Mouse (Mus musculus): ENCODE measurements at regions not wholly inside any gene's neighbourhood (a gene's known extent, or its start where the extent isn't known, plus 50 kb on each side); places are given as distances from the start of the nearest gene placed in this dataset.

GRCm38 (mm10) chr13:42507535-42507934 lies 172.9 kb upstream of the Phactr1 start:
- DNase-seq (ENCODE audit: low spot score in 2 of 2), result no peak

- no peak for DNase-seq (ENCODE audit: low spot score in 2 of 2)
Measured at GRCm38 (mm10) chr13:42518686-42519085, 161.7 kb upstream of the Phactr1 start.

GRCm38 (mm10) chr13:42522553-42522952 lies 157.9 kb upstream of the Phactr1 start:
- no peak for DNase-seq (ENCODE audit: low spot score in 2 of 2)

DNA sequence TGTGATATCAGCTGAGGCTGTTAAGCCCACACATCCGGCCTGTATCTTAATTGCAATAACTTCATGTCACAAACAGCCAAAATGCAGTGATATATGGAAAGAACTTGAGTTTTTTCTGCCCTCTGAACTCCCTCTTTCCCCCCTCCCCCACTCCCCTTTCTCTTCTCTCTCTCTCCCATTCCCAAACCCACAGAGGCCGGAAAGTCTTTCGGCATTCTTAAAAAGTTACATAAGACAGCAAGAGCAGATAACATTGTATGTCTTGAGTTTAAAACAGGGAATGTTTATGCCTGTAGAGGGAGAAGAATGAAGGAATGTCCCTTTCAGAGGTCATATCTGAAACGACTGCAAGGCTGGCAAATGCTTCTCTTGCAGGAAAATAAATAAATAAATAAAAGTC lies 154.3 kb upstream of the Phactr1 start:
- no peak for DNase-seq (ENCODE audit: low spot score in 2 of 2)

GRCm38 (mm10) chr13:42526966-42527365 lies 153.5 kb upstream of the Phactr1 start:
- DNase-seq (ENCODE audit: low spot score in 2 of 2), result peak; percentile 23 to 26

DNA sequence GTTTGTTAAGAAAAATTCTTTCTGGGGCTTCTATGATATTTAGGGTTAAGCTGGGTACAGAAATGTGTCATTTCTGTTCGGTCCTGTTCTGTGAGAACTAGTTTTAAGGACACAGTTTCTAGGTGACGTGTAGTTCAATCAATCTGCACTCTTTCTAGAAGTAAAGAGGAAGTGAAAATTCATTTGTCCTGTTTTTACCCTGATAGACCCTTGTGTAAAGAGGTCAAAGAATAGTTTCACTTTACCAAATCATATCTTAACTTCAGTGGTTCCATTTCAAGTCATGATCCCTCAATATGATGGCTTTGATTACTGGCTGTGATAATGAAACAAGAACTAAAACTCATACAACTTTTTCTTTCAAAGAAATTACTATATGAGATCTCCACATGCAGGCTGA lies 152.3 kb upstream of the Phactr1 start:
- DNase-seq (ENCODE audit: low spot score in 2 of 2), result no peak

DNA sequence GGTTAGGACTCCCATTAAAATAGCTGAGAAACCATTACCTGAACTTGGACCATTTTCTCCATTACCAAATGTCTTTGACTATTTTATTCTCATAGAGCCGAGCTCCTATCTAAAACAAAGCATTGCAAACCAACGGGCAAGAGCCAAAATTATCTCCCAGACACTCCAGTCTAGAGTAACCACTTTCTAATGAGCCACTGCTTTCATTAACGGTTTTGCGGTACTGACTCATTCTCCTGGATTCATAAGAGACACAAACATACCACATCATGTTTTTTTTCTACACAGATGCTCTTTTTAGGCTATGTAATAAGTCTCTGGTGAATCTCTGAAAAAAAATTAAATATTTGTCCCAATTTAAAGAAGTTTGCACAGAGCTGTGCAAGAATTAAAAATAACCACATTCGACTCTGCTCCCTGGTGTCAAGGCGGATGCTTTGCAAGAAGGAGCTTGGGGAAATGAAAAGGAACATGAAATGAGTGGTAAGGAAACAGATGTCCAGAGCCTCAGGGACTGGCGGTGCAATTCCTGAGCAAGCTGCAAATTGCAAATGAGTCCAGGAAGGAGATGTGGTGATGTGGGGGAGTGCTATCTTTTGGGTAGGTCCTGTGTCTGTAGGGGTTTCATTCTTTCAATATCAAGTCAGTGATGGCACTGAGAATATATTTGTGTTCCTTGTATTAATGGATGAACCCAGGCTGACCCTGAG lies 143.8 kb upstream of the Phactr1 start:
- peak; percentile 28 to 39 for DNase-seq (ENCODE audit: low spot score in 2 of 2)

DNA sequence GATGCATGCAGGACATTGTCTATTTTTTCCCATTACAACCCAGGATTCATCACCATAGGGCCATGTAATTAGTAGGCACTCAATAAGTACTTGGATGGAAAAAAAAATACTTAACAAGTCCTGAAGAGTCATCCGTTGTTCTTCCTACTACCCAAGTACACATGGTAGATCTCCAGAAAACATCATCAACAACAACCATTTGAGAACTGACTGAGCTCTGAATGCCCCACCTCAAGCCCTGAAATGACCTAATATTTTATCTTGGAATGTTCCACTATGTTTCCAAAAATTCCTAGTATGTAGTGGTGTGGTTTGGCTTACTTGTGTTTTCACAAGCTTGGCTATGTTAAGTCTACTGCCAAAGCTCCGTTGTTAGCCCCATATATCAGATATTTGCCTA lies 142.4 kb upstream of the Phactr1 start:
- DNase-seq (ENCODE audit: low spot score in 2 of 2), result no peak

GRCm38 (mm10) chr13:42544536-42545094 lies 135.8 kb upstream of the Phactr1 start:
- DNase-seq (ENCODE audit: low spot score in 2 of 2), result no peak

DNA sequence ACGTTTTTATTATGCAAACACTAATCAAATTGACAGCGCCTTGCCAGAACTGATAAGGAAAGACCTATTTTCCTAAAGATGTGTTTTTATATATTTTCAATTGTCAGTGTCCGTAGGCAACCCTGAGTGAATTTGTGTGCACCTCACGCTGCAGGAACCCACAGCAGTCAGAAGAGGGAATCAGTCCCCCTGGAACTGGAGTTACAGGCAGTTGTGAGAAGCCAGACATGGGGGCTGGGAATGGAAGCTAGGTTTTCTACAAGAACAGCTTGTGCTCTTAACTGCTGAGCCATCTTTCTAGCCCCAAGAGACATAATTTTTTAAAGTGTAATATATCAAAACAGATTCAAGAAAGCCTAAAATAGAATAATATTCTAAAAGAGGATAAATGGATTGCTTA lies 134.0 kb upstream of the Phactr1 start:
- peak in 1 of 2 experiments; percentile 27 for DNase-seq (ENCODE audit: low spot score in 2 of 2)

GRCm38 (mm10) chr13:42546851-42547250 lies 133.6 kb upstream of the Phactr1 start:
- DNase-seq (ENCODE audit: low spot score in 2 of 2), result no peak

GRCm38 (mm10) chr13:42549021-42549559 lies 131.3 kb upstream of the Phactr1 start:
- DNase-seq (ENCODE audit: low spot score in 2 of 2), result no peak

GRCm38 (mm10) chr13:42554961-42555360 lies 125.5 kb upstream of the Phactr1 start:
- no peak for DNase-seq (ENCODE audit: low spot score in 2 of 2)

DNA sequence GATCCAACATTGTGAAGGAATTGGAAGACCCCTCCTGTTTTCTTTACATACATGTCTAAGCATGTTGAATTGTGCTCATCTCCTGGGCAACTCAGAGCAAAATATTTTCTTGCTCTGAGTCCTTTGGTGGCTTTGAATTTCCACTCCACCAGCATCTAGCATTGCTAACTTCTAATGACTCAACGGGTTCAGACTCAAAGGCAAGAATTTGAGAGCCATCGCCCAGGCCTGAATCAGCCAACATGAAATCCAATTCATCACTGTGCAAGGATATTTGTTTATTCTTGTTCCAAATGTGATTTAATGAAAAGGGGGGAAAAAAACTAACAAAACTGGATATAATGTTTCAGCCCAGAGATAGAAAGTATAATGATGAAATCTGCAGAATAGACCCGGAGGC lies 121.9 kb upstream of the Phactr1 start:
- DNase-seq (ENCODE audit: low spot score in 2 of 2), result no peak

DNA sequence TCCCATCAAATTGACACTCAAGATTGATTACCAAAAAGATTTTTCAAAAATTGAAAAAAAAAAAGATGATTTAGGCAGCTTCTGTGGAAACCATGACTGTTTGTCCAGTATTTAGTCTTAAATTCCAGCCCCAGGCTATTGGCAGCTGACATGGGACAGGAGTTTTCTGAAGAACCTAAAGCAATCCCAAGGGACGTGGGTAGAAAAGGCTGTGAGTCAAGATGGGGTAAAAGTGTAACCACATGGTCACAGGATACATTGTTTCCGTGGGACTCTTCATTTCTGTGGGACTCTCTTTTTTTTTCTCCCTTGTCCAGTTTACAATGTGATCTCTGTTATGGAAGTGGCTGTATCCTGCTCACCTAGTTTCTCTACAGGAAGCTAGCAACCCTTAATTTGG lies 119.0 kb upstream of the Phactr1 start:
- DNase-seq (ENCODE audit: low spot score in 2 of 2), result no peak

DNA sequence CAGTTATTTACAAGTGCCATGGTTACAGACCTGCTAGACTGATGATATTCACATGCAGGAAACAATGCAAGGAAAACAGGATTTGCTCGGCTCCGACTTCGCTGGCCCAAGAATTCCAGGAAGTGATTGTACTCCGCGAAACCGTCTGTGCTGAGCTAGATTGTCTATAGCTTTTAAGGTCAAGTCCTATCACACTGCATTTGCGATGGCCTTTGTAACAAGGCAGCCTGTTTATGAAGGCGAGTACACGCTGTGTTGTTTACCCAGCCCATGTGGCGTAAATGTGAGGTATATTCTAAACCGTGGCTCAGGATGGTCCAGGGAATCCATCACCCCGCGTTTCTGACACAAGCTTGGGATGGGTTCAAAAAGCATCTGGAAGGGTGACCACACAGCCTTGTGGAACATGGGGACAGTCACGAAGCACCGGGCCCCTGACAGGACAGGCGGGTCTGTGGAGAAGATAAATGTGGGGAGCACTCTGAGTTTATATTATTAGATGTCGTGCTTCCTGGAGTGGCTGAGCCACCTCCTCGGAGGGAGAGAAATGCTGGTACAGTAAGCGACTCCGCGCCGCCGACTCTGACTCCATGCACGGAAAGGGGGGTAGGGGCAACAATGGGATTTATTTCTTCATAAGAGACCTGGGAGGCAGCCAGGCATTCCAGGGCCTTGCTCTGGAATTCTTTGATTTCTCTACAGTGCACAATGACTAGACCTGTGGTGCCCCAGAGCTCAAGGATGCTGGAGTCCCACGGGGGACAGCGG lies 114.9 kb upstream of the Phactr1 start:
- DNase-seq (ENCODE audit: low spot score in 2 of 2), result no peak

- DNase-seq (ENCODE audit: low spot score in 2 of 2), result no peak
Measured at GRCm38 (mm10) chr13:42570600-42571348, 109.6 kb upstream of the Phactr1 start.

GRCm38 (mm10) chr13:42574189-42574588 lies 106.2 kb upstream of the Phactr1 start:
- no peak for DNase-seq (ENCODE audit: low spot score in 2 of 2)

- DNase-seq (ENCODE audit: low spot score in 2 of 2), result peak; percentile 90 to 91
Measured at GRCm38 (mm10) chr13:42575725-42576426, 104.5 kb upstream of the Phactr1 start.

DNA sequence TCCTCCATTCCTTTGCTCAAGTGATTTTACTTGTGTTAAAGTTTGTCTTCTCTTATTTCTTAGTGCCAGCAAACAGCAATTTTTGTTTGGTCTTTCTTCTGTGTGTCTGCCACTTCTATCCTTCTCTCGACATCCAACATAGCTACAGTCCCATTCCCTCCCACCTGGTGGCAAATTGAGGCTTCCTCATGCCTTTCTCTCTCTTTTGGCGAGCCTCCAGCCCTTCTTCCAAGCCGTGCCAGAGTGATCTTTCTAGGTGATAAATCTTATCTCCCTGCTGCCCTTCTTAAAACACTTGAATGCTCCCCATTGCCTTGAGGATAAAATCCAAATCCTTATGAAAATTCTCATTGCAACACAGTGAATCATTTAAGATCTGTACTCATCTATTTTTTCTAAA lies 101.0 kb upstream of the Phactr1 start:
- no peak for DNase-seq (ENCODE audit: low spot score in 2 of 2)

DNA sequence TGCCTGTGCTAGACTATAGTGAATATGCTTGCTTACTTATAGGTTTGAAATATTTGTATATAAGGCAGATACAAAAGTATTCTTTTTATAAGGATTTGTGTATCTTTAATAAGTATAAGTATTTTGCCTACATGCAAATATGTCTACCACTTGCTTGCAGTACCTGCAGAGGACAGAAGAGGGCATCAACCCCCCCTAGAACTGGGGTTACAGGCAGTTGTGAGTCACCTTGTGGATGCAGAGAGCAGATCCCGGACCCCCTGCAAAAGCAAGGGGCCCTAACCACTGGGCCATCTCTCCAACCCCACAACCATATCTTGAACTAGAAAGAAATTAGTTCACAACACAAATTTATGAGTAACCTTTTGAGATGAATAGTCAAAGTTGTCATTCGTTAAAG lies 91.3 kb upstream of the Phactr1 start:
- DNase-seq (ENCODE audit: low spot score in 2 of 2), result no peak

Measured in right cerebral cortex, postnatal 10 days (tissue).